Mouse (Mus musculus) hindbrain, embryonic 13.5 days (tissue): ENCODE measurements around the gene Myog. TPM values are rescaled to one million over a fixed set of nuclear protein-coding genes. Genes with fewer than 3 reads are reported as not detected.

ENCODE experiments used
- ATAC-seq: fragments of 200-750 bp; cut with Nextera tagmentation; 2 replicates; pipeline ENCODE4 v1.8.0; 2017; ENCODE audit warnings: moderate TSS enrichment; ENCODE audit not compliant: low FRiP score
- H3K27ac ChIP-seq: fragments of 300-500 bp; sonication (generic); 2 replicates; pipeline ENCODE4 v1.5.1; 2015; ENCODE audit warnings: inconsistent platforms, mild to moderate bottlenecking, moderate library complexity
- H3K27me3 ChIP-seq: fragments of 300-500 bp; sonication (generic); 2 replicates; pipeline ENCODE4 v1.6.1; 2015; ENCODE audit warnings: mild to moderate bottlenecking, inconsistent platforms
- H3K36me3 ChIP-seq: fragments of 300-500 bp; sonication (generic); 2 replicates; pipeline ENCODE4 v1.6.1; 2015; ENCODE audit warnings: mild to moderate bottlenecking, inconsistent platforms
- H3K4me1 ChIP-seq: fragments of 300-500 bp; sonication (generic); replicated peaks from 2 replicates; pipeline ENCODE4 v1.6.1; 2015; ENCODE audit warnings: inconsistent platforms
- H3K4me2 ChIP-seq: fragments of 300-500 bp; sonication (generic); 2 replicates; pipeline ENCODE4 v1.6.1; 2015; ENCODE audit warnings: inconsistent platforms, mild to moderate bottlenecking, moderate library complexity
- H3K4me3 ChIP-seq: fragments of 300-500 bp; sonication (generic); 2 replicates; pipeline ENCODE4 v1.5.1; 2015; ENCODE audit warnings: mild to moderate bottlenecking, inconsistent platforms
- H3K9ac ChIP-seq: fragments of 300-500 bp; sonication (generic); 2 replicates; pipeline ENCODE4 v1.6.1; 2015; ENCODE audit warnings: mild to moderate bottlenecking, inconsistent platforms
- H3K9me3 ChIP-seq: fragments of 300-500 bp; sonication (generic); 2 replicates; pipeline ENCODE4 v1.6.1; 2016; ENCODE audit warnings: inconsistent platforms
- WGBS: fragments of 180-500 bp; shearing (Covaris S2); methylation state at CpG from one replicate; pipeline ENCODE4 v1.1.7; 2015; 5-methylcytosine and 5-hydroxymethylcytosine counted together
- polyA plus RNA-seq: library from polyadenylated mRNA; unstranded; fragments of >200 nt; fragmentation: Nextera tagmentation; extraction: Ambion mirVana; gene quantifications from 2 replicates; pipeline ENCODE4 v1.2.1, GENCODE M21; 2015

Gene Myog
- polyA plus RNA-seq, 1 experiment from 2014 or later = 3.6 TPM

GRCm38 (mm10) chr1:134334111-134334827, 44.5 kb downstream of the Myog start:
- H3K27ac ChIP-seq = no peak overlapping the region
- H3K4me3 ChIP-seq = no peak overlapping the region
- no peaks in the 10 kb centered on the region for H3K36me3 ChIP-seq
- H3K27me3 ChIP-seq = no peaks in the 10 kb centered on the region
- H3K9me3 ChIP-seq = no peaks in the 10 kb centered on the region
- peaks cover 19% of the 10 kb centered on the region for H3K4me1 ChIP-seq
- ATAC-seq = no peak
- H3K4me2 ChIP-seq = no peak overlapping the region
- no peak overlapping the region for H3K9ac ChIP-seq
- 80% methylated on average over 7 of the region's 7 CpGs for WGBS

GRCm38 (mm10) chr1:134335211-134335923, 45.6 kb downstream of the Myog start:
- no peak overlapping the region for H3K27ac ChIP-seq
- H3K4me3 ChIP-seq = no peak overlapping the region
- no peak overlapping the region for H3K9ac ChIP-seq
- no peaks in the 10 kb centered on the region for H3K36me3 ChIP-seq
- peaks cover 19% of the 10 kb centered on the region for H3K4me1 ChIP-seq
- no peaks in the 10 kb centered on the region for H3K9me3 ChIP-seq
- WGBS = 80% methylated on average over 13 of the region's 13 CpGs
- ATAC-seq = no peak
- no peaks in the 10 kb centered on the region for H3K27me3 ChIP-seq
- no peak overlapping the region for H3K4me2 ChIP-seq

GRCm38 (mm10) chr1:134335924-134336810, 46.4 kb downstream of the Myog start:
- Histone ChIP-seq H3K4me3 (no peak overlapping the region), H3K27ac (no peak overlapping the region), H3K9ac (no peak overlapping the region), H3K4me1 (peaks cover 19% of the 10 kb centered on the region), H3K4me2 (no peak overlapping the region), H3K27me3 (no peaks in the 10 kb centered on the region), H3K9me3 (no peaks in the 10 kb centered on the region), H3K36me3 (no peaks in the 10 kb centered on the region)
- ATAC-seq = no peak
- WGBS = 90% methylated on average over 12 of the region's 12 CpGs

- Histone ChIP-seq H3K9ac (no peak overlapping the region), H3K4me1 (peaks cover 23% of the 10 kb centered on the region), H3K27me3 (peaks cover 4% of the 10 kb centered on the region; the same call in 1 of the 2 replicates), H3K4me2 (no peak overlapping the region), H3K36me3 (no peaks in the 10 kb centered on the region), H3K4me3 (no peak overlapping the region), H3K9me3 (no peaks in the 10 kb centered on the region), H3K27ac (no peak overlapping the region)
- no peak for ATAC-seq
- 88% methylated on average over 11 of the region's 11 CpGs for WGBS
Observed at GRCm38 (mm10) chr1:134336958-134337710, 47.3 kb downstream of the Myog start.

- Histone ChIP-seq H3K9me3 (no peaks in the 10 kb centered on the region), H3K4me3 (no peak overlapping the region), H3K4me1 (peaks cover 34% of the 10 kb centered on the region), H3K4me2 (no peak overlapping the region), H3K27me3 (peaks cover 4% of the 10 kb centered on the region; the same call in 1 of the 2 replicates), H3K27ac (no peak overlapping the region), H3K36me3 (no peaks in the 10 kb centered on the region), H3K9ac (no peak overlapping the region)
- WGBS = 95% methylated on average over 7 of the region's 7 CpGs
- no peak for ATAC-seq
Observed at GRCm38 (mm10) chr1:134339162-134339561, 49.4 kb downstream of the Myog start.

GRCm38 (mm10) chr1:134339757-134340619, 50.2 kb downstream of the Myog start:
- Histone ChIP-seq H3K4me2 (no peak overlapping the region), H3K36me3 (no peaks in the 10 kb centered on the region), H3K27ac (no peak overlapping the region), H3K4me3 (no peak overlapping the region), H3K27me3 (peaks cover 4% of the 10 kb centered on the region; the same call in 1 of the 2 replicates), H3K9me3 (no peaks in the 10 kb centered on the region), H3K9ac (no peak overlapping the region), H3K4me1 (peaks cover 37% of the 10 kb centered on the region)
- 95% methylated on average over 18 of the region's 18 CpGs for WGBS
- ATAC-seq = no peak

- Histone ChIP-seq H3K27me3 (peaks cover 4% of the 10 kb centered on the region; the same call in 1 of the 2 replicates), H3K4me1 (peaks cover 33% of the 10 kb centered on the region), H3K9me3 (no peaks in the 10 kb centered on the region), H3K4me2 (no peak overlapping the region), H3K4me3 (no peak overlapping the region), H3K27ac (no peak overlapping the region), H3K9ac (no peak overlapping the region), H3K36me3 (peaks cover 12% of the 10 kb centered on the region)
- ATAC-seq = no peak
- WGBS = 78% methylated on average over 5 of the region's 5 CpGs
Observed at GRCm38 (mm10) chr1:134341641-134342277, 52.0 kb downstream of the Myog start.

Other genes with a start within 250 kb of the Myog start
- 57.4 and 63.4 TPM in 2 replicates for gene Btg2, start 210.9 kb upstream of the Myog start, polyA plus RNA-seq
- gene Chit1, start 178.7 kb upstream of the Myog start, polyA plus RNA-seq = 0.30 and 0.35 TPM in 2 replicates
- 2.8 and 3.2 TPM in 2 replicates for gene Chil1, start 107.8 kb upstream of the Myog start, polyA plus RNA-seq
- gene Mybph, start 96.5 kb upstream of the Myog start, polyA plus RNA-seq = 0.83 and 1.9 TPM in 2 replicates
- 10.2 and 10.6 TPM in 2 replicates for gene Adora1, start 54.6 kb upstream of the Myog start, polyA plus RNA-seq
- 10.9 and 12.3 TPM in 2 replicates for gene Ppfia4, start 42.9 kb downstream of the Myog start, polyA plus RNA-seq
- gene Tmem183a, start 72.0 kb downstream of the Myog start, polyA plus RNA-seq = 122 and 128 TPM in 2 replicates
- not detected in 2 replicates for gene 4933406M09Rik, start 96.0 kb downstream of the Myog start, polyA plus RNA-seq
- gene Cyb5r1, start 115.6 kb downstream of the Myog start, polyA plus RNA-seq = 19.0 and 19.9 TPM in 2 replicates
- gene Adipor1, start 125.4 kb downstream of the Myog start, polyA plus RNA-seq = 69.8 and 72.0 TPM in 2 replicates
- gene Klhl12, start 165.5 kb downstream of the Myog start, polyA plus RNA-seq = 33.2 and 35.0 TPM in 2 replicates
- 62.9 and 67.3 TPM in 2 replicates for gene Rabif, start 204.7 kb downstream of the Myog start, polyA plus RNA-seq